Mouse (Mus musculus) liver, embryonic 13.5 days (tissue): Measurements from ENCODE around the gene Fam25c. TPM values are rescaled to one million over a fixed set of nuclear protein-coding genes. Genes with fewer than 3 reads are reported as not detected.
"Not testable (repeated sequence)": the region's sequence is repeated elsewhere in the genome, so short reads cannot be mapped to it uniquely, and the experiment has no call there.

ENCODE experiments used
- ATAC-seq: fragments of 200-750 bp; cut with Nextera tagmentation; 2 replicates; pipeline ENCODE4 v1.8.0; 2017; ENCODE audit warnings: low read depth, mild to moderate bottlenecking, moderate number of reproducible peaks, moderate library complexity
- DNase-seq: peaks from one replicate; pipeline ENCODE4 v3.0.0; 2022
- H3K27ac ChIP-seq: fragments of 300-500 bp; sonication (generic); 2 replicates; pipeline ENCODE4 v1.5.1; 2015; ENCODE audit warnings: moderate library complexity, mild to moderate bottlenecking, inconsistent platforms
- H3K27me3 ChIP-seq: fragments of 300-500 bp; sonication (generic); 2 replicates; pipeline ENCODE4 v1.6.1; 2015; ENCODE audit warnings: mild to moderate bottlenecking, inconsistent platforms
- H3K36me3 ChIP-seq: fragments of 300-500 bp; sonication (generic); 2 replicates; pipeline ENCODE4 v1.6.1; 2015; ENCODE audit warnings: mild to moderate bottlenecking, inconsistent platforms
- H3K4me1 ChIP-seq: fragments of 300-500 bp; sonication (generic); replicated peaks from 2 replicates; pipeline ENCODE4 v1.6.1; 2015; ENCODE audit warnings: inconsistent platforms
- H3K4me2 ChIP-seq: fragments of 300-500 bp; sonication (generic); 2 replicates; pipeline ENCODE4 v1.6.1; 2015; ENCODE audit warnings: inconsistent platforms, mild to moderate bottlenecking, moderate library complexity
- H3K4me3 ChIP-seq: fragments of 300-500 bp; sonication (generic); replicated peaks from 2 replicates; pipeline ENCODE4 v1.5.1; 2015; ENCODE audit warnings: mild to moderate bottlenecking, inconsistent platforms
- H3K9ac ChIP-seq: fragments of 300-500 bp; sonication (generic); 2 replicates; pipeline ENCODE4 v1.6.1; 2015; ENCODE audit warnings: mild to moderate bottlenecking, inconsistent platforms
- H3K9me3 ChIP-seq: fragments of 300-500 bp; sonication (generic); replicated peaks from 2 replicates; pipeline ENCODE4 v1.6.1; 2016; ENCODE audit warnings: inconsistent platforms
- WGBS: fragments of 180-500 bp; shearing (Covaris S2); methylation state at CpG from one replicate; pipeline ENCODE4 v1.1.7; 2015; ENCODE audit not compliant: insufficient replicate concordance; 5-methylcytosine and 5-hydroxymethylcytosine counted together
- polyA plus RNA-seq: library from polyadenylated mRNA; unstranded; fragments of >200 nt; fragmentation: Nextera tagmentation; extraction: Ambion mirVana; gene quantifications from 2 replicates; pipeline ENCODE4 v1.2.1, GENCODE M21; 2015

Fam25c gene
- polyA plus RNA-seq, 1 experiment from 2014 or later, result not detected

DNA sequence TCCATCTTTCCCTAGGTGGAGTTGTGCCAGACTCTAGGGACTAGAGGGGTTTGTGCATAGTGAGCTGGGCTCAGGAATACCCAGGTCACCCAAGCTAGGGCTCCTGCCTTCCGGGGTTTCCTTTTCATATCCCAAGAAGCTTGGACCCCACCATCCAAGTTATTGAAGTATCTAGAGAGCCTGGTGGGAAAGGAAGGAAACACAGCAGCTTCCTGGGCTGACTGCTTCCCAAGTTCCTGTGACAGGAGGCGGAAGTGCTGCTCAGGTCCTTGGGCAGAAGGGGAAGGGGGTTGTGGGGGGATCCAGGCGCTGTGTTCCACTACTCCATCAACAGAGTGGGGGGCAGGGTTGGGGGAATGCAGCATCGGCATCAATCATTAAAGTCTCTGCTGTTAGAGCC is 21.9 kb upstream of the Fam25c start:
- Histone ChIP-seq H3K4me2 (no peak overlapping the region), H3K4me3 (peak overlapping the region; percentile 4; the same call in 1 of the 2 replicates), H3K27me3 (no peaks in the 10 kb centered on the region), H3K36me3 (no peaks in the 10 kb centered on the region), H3K27ac (no peak overlapping the region), H3K9ac (no peak overlapping the region), H3K4me1 (0 out of 2 replicates have a peak, but pooled peaks cover 3% of the 10 kb centered on the region), H3K9me3 (no peaks in the 10 kb centered on the region)
- 45% methylated on average over 4 of the region's 4 CpGs for WGBS
- ATAC-seq (no peak), DNase-seq (no peak)

DNA sequence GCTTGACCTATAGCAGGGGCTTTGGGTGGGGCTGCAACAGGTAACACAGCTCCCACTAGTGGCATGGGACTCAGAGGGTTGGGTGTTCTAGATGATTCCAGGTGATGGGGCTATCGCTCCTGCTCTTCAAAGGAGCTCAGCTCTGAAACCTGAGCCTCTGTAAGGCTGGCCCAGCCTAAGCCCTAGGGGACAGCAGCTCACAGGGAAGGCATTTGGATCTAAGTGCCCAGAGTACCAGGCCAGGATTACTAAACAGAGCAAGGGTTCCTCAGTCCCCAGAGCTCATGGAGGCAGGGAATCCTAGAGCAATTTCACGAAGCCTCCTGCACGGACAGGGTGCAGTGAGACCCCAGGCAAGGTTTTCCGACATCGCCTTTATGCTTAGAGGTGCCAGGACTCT is 20.7 kb upstream of the Fam25c start:
- 0 out of 2 replicates have a peak overlapping the region, but pooled peaks have one; percentile 15 for H3K4me3 ChIP-seq
- H3K27me3 ChIP-seq, result no peaks in the 10 kb centered on the region
- DNase-seq, result no peak
- H3K27ac ChIP-seq, result no peak overlapping the region
- H3K4me2 ChIP-seq, result peak overlapping the region; percentile 10; the same call in 1 of the 2 replicates
- ATAC-seq, result no peak
- 80% methylated on average over 5 of the region's 5 CpGs for WGBS
- H3K4me1 ChIP-seq, result 0 out of 2 replicates have a peak, but pooled peaks cover 3% of the 10 kb centered on the region
- H3K9me3 ChIP-seq, result no peaks in the 10 kb centered on the region
- no peak overlapping the region for H3K9ac ChIP-seq
- H3K36me3 ChIP-seq, result no peaks in the 10 kb centered on the region

DNA sequence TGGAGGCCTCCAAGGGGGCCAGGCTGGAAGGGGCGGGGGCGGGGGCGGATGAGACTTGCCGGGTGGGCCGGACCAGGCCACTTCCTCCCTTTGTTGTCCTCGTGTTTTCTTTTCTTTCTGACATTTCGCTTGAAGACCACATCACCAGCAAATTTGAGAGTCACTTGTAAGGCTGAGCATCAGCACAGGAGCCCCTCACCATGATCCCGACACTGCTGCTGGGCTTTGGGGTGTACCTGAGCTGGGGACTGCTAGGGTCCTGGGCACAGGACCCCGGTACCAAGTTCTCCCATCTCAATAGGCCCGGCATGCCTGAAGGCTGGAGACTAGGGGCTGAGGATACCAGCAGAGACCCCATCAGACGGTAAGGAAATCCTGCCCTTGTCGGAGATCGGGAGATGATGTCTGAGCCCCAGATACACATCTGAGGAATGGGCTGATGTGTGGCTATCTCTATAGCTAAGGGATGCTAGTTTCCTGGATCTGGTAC is 20.2 kb upstream of the Fam25c start, which contains the start of gene Mmrn2:
Gene Mmrn2, plus strand, starts transcription at position 51 of the 490 bp plus-strand sequence.
- no peak for DNase-seq
- Histone ChIP-seq H3K27me3 (no peaks in the 10 kb centered on the region), H3K27ac (no peak within 1 kb of the TSS), H3K9me3 (no peaks in the 10 kb centered on the region), H3K9ac (no peak within 1 kb of the TSS), H3K36me3 (no peaks in the 10 kb centered on the region), H3K4me1 (0 out of 2 replicates have a peak, but pooled peaks cover 3% of the 10 kb centered on the region), H3K4me3 (peak within 1 kb of the TSS; percentile 15; the same call in 1 of the 2 replicates), H3K4me2 (peak within 1 kb of the TSS; percentile 10; the same call in 1 of the 2 replicates)
- ATAC-seq, result no peak
- WGBS, result 44% methylated on average over 13 of the region's 13 CpGs

DNA sequence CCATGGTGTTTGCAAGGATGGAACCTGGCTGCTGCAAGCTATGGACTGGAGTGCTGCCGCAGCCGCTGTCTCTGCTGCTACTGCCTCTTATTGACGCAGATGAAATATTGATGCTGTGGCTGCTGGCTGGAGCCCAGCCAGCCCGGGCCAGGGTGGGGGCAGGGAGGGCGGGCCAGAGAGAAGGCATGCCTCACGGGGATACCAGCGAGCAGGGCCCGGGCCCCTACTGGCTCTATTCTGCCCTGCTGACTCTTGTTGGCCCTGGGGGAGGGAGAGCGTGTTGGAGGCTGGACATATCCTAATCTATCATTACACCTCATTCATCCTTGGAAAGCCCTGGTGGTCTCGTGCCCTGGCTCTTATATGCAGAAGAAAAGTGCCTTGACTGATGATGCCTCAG is 19.3 kb upstream of the Fam25c start, which contains the start of gene Sncg:
Gene Sncg, minus strand, starts transcription at position 213 of the 400 bp plus-strand sequence.
- H3K4me1 ChIP-seq, result 0 out of 2 replicates have a peak, but pooled peaks cover 3% of the 10 kb centered on the region
- 50% methylated on average over 10 of the region's 10 CpGs for WGBS
- no peaks in the 10 kb centered on the region for H3K9me3 ChIP-seq
- H3K4me2 ChIP-seq, result no peak within 1 kb of the TSS
- H3K27ac ChIP-seq, result no peak within 1 kb of the TSS
- no peaks in the 10 kb centered on the region for H3K36me3 ChIP-seq
- no peaks in the 10 kb centered on the region for H3K27me3 ChIP-seq
- no peak for DNase-seq
- H3K4me3 ChIP-seq, result peak within 1 kb of the TSS; percentile 8; the same call in 1 of the 2 replicates
- H3K9ac ChIP-seq, result no peak within 1 kb of the TSS
- no peak for ATAC-seq

DNA sequence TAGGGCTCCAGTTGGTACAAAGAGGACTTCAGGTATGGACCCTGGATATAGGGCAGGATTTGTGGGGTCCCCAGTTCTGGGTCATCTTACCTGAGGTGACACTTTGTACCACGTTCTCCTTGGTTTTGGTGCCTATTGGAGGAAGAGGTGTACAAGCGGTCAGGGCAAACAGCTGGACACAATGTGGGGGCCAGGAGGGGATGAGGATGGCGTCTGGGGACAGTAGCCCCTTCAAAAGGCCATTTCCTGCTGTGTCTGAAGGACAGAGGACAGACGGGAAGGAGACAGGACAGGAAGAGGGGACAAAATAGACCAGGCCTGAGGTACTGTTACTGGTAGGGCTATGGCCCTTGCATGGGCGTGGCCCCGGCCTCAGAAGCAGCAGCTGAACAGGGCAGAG is 18.3 kb upstream of the Fam25c start:
- Histone ChIP-seq H3K27me3 (no peaks in the 10 kb centered on the region), H3K9ac (no peak overlapping the region), H3K4me3 (no peak overlapping the region), H3K9me3 (no peaks in the 10 kb centered on the region), H3K4me2 (no peak overlapping the region), H3K36me3 (no peaks in the 10 kb centered on the region), H3K4me1 (0 out of 2 replicates have a peak, but pooled peaks cover 3% of the 10 kb centered on the region), H3K27ac (no peak overlapping the region)
- ATAC-seq, result no peak
- DNase-seq, result no peak
- WGBS, result 55% methylated on average over 6 of the region's 6 CpGs

DNA sequence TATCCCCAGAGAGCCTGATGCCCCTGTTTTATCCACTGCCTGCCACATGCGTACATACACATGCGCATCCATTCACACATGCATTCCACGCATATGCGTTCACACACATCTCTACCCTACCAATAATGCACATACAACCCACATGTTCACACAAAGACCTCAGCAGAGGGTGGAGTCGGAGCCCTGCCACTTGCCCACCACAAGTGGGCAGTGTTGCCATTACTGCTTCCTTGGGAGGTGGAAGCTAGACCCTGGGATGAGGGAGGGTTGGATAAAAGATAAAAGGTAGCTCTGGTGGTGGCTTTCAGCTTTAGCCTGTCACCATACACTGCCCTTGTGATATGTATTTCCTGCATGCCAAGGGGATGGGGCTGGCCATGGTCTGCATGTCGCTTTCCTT is 17.4 kb upstream of the Fam25c start:
- ATAC-seq (no peak), DNase-seq (no peak)
- H3K27ac ChIP-seq, result no peak overlapping the region
- H3K27me3 ChIP-seq, result no peaks in the 10 kb centered on the region
- H3K4me2 ChIP-seq, result no peak overlapping the region
- 79% methylated on average over 6 of the region's 6 CpGs for WGBS
- H3K9ac ChIP-seq, result no peak overlapping the region
- H3K36me3 ChIP-seq, result no peaks in the 10 kb centered on the region
- no peaks in the 10 kb centered on the region for H3K9me3 ChIP-seq
- H3K4me3 ChIP-seq, result no peak overlapping the region
- H3K4me1 ChIP-seq, result 0 out of 2 replicates have a peak, but pooled peaks cover 3% of the 10 kb centered on the region

DNA sequence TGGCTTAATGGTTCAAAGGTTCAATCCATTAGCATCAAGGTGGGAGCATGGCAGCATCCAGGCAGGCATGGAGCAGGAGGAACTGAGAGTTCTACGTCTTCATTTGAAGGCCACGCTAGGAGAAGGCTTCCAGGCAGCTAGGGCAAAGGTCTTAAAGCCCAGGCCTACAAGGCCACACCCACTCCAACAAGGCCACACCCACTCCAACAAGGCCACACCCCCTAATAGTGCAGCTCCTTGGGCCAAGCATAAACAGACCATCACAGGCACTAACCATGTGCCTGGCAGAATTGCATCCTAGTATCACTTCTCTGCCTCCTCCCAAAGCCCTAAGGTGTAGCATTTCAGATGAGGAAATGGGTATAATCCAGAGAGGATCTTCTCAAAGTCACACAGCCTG is 16.5 kb upstream of the Fam25c start:
- no peak overlapping the region for H3K27ac ChIP-seq
- H3K36me3 ChIP-seq, result no peaks in the 10 kb centered on the region
- DNase-seq (no peak), ATAC-seq (no peak)
- H3K4me2 ChIP-seq, result no peak overlapping the region
- no peaks in the 10 kb centered on the region for H3K9me3 ChIP-seq
- H3K4me3 ChIP-seq, result no peak overlapping the region
- no peak overlapping the region for H3K9ac ChIP-seq
- H3K27me3 ChIP-seq, result no peaks in the 10 kb centered on the region
- 0 out of 2 replicates have a peak, but pooled peaks cover 3% of the 10 kb centered on the region for H3K4me1 ChIP-seq
- WGBS, result 66% methylated on average over 2 of the region's 2 CpGs

DNA sequence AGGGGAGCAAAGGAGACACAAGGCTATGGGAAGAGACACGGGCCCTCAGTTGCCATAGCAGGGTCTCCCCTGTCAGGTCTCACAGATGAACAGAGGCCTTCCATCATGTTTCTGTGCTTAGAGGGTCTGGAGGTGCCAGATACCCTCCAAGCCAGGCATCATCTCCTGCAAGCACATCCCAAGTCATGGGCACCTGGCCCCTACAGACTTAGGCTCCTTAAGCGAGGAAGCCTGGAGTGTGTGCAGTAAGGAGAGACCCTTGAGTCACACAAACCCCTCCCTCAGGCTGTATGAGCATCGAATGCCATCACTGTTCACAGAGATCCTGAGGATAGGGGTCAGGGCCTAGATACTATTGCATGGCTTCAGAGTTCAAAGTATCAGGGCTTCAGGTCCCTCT is 15.7 kb upstream of the Fam25c start:
- no peaks in the 10 kb centered on the region for H3K9me3 ChIP-seq
- no peak overlapping the region for H3K4me2 ChIP-seq
- no peak overlapping the region for H3K27ac ChIP-seq
- 62% methylated on average over 3 of the region's 3 CpGs for WGBS
- 0 out of 2 replicates have a peak, but pooled peaks cover 3% of the 10 kb centered on the region for H3K4me1 ChIP-seq
- no peaks in the 10 kb centered on the region for H3K27me3 ChIP-seq
- no peak for ATAC-seq
- no peak for DNase-seq
- no peaks in the 10 kb centered on the region for H3K36me3 ChIP-seq
- H3K4me3 ChIP-seq, result no peak overlapping the region
- H3K9ac ChIP-seq, result no peak overlapping the region

DNA sequence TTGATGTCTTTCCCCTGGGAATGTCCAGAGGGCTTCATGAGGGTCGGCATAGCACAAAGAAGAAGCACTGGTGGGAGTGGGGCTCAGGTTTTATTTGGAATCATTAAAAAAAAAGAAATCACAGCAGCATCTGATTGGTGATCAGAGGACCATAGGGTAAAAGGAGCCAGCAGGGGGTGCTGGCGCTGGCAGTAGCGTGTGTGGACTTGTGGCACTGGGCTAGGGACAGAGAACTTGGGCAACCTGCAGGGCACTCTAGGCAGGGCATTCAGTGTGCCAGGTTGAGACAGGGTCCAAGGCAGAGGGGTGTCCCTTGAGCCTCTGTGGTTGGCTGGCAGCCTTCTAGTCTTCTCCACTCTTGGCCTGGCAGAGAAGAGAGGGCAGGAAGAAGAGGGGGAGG is 15.0 kb upstream of the Fam25c start:
- no peaks in the 10 kb centered on the region for H3K9me3 ChIP-seq
- H3K4me1 ChIP-seq, result 0 out of 2 replicates have a peak, but pooled peaks cover 3% of the 10 kb centered on the region
- no peak overlapping the region for H3K9ac ChIP-seq
- no peak overlapping the region for H3K4me3 ChIP-seq
- no peaks in the 10 kb centered on the region for H3K27me3 ChIP-seq
- ATAC-seq (no peak), DNase-seq (no peak)
- no peak overlapping the region for H3K27ac ChIP-seq
- WGBS, result 54% methylated on average over 3 of the region's 3 CpGs
- no peak overlapping the region for H3K4me2 ChIP-seq
- H3K36me3 ChIP-seq, result no peaks in the 10 kb centered on the region

DNA sequence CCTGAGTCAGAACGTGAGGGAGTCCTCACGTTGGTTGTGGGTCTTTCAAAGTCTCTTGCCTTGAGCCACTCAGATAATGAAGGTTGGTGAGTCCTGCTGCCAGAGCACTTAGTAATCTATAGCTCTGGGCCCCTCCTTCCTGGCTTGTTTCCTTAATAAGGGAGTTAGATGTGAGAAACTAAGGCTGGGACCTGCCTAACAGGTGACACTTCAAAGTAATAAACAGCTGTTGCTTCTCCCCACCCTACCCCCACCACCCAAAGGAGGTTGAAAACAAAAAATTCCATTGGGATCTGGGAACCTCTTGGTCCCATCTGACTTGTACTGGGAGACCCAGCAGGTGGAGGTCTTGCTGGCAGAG is 9.9 kb upstream of the Fam25c start:
- no peaks in the 10 kb centered on the region for H3K9me3 ChIP-seq
- no peaks in the 10 kb centered on the region for H3K36me3 ChIP-seq
- no peaks in the 10 kb centered on the region for H3K27me3 ChIP-seq
- no peak overlapping the region for H3K4me2 ChIP-seq
- no peak overlapping the region for H3K4me3 ChIP-seq
- no peak overlapping the region for H3K27ac ChIP-seq
- H3K9ac ChIP-seq, result no peak overlapping the region
- peaks cover 24% of the 10 kb centered on the region for H3K4me1 ChIP-seq
- 63% methylated on average over 2 of the region's 2 CpGs for WGBS
- ATAC-seq, result no peak
- DNase-seq, result no peak

DNA sequence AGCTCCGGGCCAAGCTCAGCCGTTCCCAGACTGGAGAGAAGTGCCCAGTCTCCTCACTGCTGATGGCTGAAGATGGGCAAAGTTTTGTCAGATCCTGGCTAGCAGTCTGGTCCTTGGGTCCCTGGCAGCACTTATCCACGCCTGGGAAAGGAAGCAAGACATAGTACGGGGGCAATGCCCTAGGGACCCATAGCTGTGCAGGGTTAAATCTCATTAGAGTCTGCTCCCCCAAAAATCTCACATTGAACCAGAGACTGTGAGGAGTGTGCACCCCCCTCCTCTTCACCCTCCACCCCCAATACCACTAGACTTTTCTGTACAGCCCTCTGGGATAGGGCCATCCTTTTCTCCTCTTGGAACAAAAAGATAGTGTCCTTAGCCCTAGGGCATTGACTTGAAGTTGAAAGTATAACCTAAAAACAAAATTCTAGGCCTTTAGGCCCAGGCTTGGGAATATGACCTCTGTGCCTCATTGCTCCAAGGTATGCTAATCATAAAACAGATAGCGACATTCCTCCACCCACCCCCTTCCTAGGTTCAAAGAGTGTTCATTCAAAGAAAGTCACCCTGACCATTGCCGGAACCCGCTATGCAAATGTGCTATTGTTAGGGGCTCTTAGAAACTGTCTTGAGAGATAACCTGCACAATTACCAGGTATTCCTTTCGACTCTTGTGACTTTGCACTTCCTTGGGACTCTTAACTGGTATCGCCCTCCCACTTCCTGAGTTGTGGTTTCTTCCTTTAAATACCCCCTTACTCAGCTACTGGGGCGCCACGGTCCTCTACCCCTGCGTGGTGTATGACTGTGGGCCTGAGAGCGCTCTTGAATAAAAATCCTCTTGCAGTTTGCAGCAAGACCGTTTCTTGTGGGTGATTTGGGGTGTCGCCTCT is 9.3 kb upstream of the Fam25c start:
- H3K4me3 ChIP-seq, H3K9me3 ChIP-seq, H3K27ac ChIP-seq, DNase-seq, H3K27me3 ChIP-seq, H3K9ac ChIP-seq, ATAC-seq, H3K36me3 ChIP-seq: not testable (repeated sequence)
- Histone ChIP-seq H3K4me1 (peaks cover 24% of the 10 kb centered on the region), H3K4me2 (peak overlapping the region; percentile 64)
- 73% methylated on average over 15 of the region's 15 CpGs for WGBS
